Mouse (Mus musculus) limb, embryonic 14.5 days (tissue): ENCODE results near the gene Majin. TPM values are rescaled to one million over a fixed set of nuclear protein-coding genes. Genes with fewer than 3 reads are reported as not detected.

Source experiments
- ATAC-seq: fragments of 200-750 bp; cut with Nextera tagmentation; 2 replicates; pipeline ENCODE4 v1.8.0; 2017; ENCODE audit warnings: low read depth, moderate number of reproducible peaks, moderate TSS enrichment; ENCODE audit not compliant: low FRiP score
- DNase-seq: peaks from one replicate; pipeline ENCODE4 v3.0.0-alpha.2; 2015; ENCODE audit warnings: low spot score
- H3K27ac ChIP-seq: fragments of 300-500 bp; sonication (generic); replicated peaks from 2 replicates; pipeline ENCODE4 v1.5.1; 2014; ENCODE audit warnings: low read depth, mild to moderate bottlenecking, low read length, moderate library complexity, mixed read lengths
- H3K27me3 ChIP-seq: fragments of 300-500 bp; sonication (generic); 2 replicates; pipeline ENCODE4 v1.6.1; 2014; ENCODE audit warnings: low read length, mixed read lengths; ENCODE audit not compliant: control insufficient read depth, insufficient read depth
- H3K36me3 ChIP-seq: fragments of 300-500 bp; sonication (generic); 2 replicates; pipeline ENCODE4 v1.6.1; 2014; ENCODE audit warnings: mild to moderate bottlenecking, low read length, moderate library complexity, mixed read lengths; ENCODE audit not compliant: control insufficient read depth, insufficient read depth
- H3K4me1 ChIP-seq: fragments of 300-500 bp; sonication (generic); 2 replicates; pipeline ENCODE4 v1.6.1; 2014; ENCODE audit warnings: antibody characterized with exemption, low read length, mixed read lengths; ENCODE audit not compliant: control insufficient read depth, insufficient read depth
- H3K4me2 ChIP-seq: fragments of 300-500 bp; sonication (generic); replicated peaks from 2 replicates; pipeline ENCODE4 v1.6.1; 2014; ENCODE audit warnings: low read depth, mild to moderate bottlenecking, low read length, moderate library complexity; ENCODE audit not compliant: severe bottlenecking
- H3K4me3 ChIP-seq: fragments of 300-500 bp; sonication (generic); replicated peaks from 2 replicates; pipeline ENCODE4 v1.5.1; 2014; ENCODE audit warnings: low read length
- H3K9ac ChIP-seq: fragments of 300-500 bp; sonication (generic); 2 replicates; pipeline ENCODE4 v1.6.1; 2014; ENCODE audit warnings: mild to moderate bottlenecking, low read depth, low read length, moderate library complexity; ENCODE audit not compliant: severe bottlenecking
- H3K9me3 ChIP-seq: fragments of 300-500 bp; sonication (generic); 2 replicates; pipeline ENCODE4 v1.6.1; 2016; ENCODE audit warnings: low read length; ENCODE audit not compliant: control insufficient read depth
- POLR2A ChIP-seq: fragments of 200-500 bp; IDR thresholded peaks from 2 replicates; pipeline ENCODE4 v1.8.0; 2012; ENCODE audit warnings: inconsistent platforms, mild to moderate bottlenecking, moderate library complexity, borderline replicate concordance; ENCODE audit not compliant: insufficient read depth, insufficient read length; ENCODE audit errors: extremely low read depth
- WGBS: fragments of 180-500 bp; shearing (Covaris S2); extraction: QIAGEN DNeasy Blood & Tissue Kit; methylation state at CpG from one replicate; pipeline ENCODE4 v1.1.7; 2014; 5-methylcytosine and 5-hydroxymethylcytosine counted together
- polyA plus RNA-seq, 2 experiments: library from polyadenylated mRNA; depleted of rRNA in 1 of 2; stranded (reverse) in 1 of 2; unstranded in 1 of 2; fragments of >200 nt; fragmentation: Nextera tagmentation in 1 of 2; extraction: Ambion mirVana in 1 of 2; gene quantifications; 2 replicates each; pipeline versions ENCODE4 v1.2.1 to v1.2.3; 2012 to 2014

The Majin gene
- polyA plus RNA-seq, 2 experiments: 0.05 TPM; not detected in 1

DNA sequence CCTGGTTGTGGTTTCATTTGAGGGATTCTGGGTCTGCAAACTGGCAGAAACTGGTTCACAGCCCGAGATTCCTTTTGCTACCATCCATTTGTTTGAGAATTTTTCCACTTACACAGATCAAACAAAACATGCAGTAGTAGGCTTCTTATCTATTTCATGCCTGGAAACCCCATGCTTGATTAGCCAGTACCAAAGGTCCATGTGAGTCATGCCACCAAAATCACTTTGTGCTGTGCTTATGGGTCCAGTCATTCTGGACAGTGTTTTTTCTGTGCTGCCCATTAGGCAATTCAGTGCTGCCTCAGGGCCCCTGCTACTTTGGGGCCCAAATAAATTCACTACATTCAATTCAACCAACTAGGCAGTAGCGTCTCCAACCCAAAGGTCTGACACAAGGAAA, 20.1 kb downstream of the Majin start:
- H3K4me1 ChIP-seq: no peaks in the 10 kb centered on the region
- DNase-seq: no peak
- 81% methylated on average over 2 of the region's 2 CpGs for WGBS
- TF ChIP-seq POLR2A: no peak
- H3K9me3 ChIP-seq: no peaks in the 10 kb centered on the region
- H3K27me3 ChIP-seq: no peaks in the 10 kb centered on the region
- H3K4me3 ChIP-seq: no peak overlapping the region
- H3K27ac ChIP-seq: no peak overlapping the region
- ATAC-seq: no peak
- H3K36me3 ChIP-seq: no peaks in the 10 kb centered on the region
- H3K4me2 ChIP-seq: no peak overlapping the region
- H3K9ac ChIP-seq: no peak overlapping the region

- Histone ChIP-seq H3K27ac (no peak overlapping the region), H3K4me2 (no peak overlapping the region), H3K4me3 (no peak overlapping the region), H3K4me1 (no peaks in the 10 kb centered on the region), H3K9me3 (no peaks in the 10 kb centered on the region), H3K36me3 (no peaks in the 10 kb centered on the region), H3K27me3 (no peaks in the 10 kb centered on the region), H3K9ac (no peak overlapping the region)
- TF ChIP-seq POLR2A: no peak
- 54% methylated on average over 5 of the region's 5 CpGs for WGBS
- ATAC-seq (no peak), DNase-seq (no peak)
Measured at GRCm38 (mm10) chr19:6206716-6207115, 22.5 kb downstream of the Majin start.

DNA sequence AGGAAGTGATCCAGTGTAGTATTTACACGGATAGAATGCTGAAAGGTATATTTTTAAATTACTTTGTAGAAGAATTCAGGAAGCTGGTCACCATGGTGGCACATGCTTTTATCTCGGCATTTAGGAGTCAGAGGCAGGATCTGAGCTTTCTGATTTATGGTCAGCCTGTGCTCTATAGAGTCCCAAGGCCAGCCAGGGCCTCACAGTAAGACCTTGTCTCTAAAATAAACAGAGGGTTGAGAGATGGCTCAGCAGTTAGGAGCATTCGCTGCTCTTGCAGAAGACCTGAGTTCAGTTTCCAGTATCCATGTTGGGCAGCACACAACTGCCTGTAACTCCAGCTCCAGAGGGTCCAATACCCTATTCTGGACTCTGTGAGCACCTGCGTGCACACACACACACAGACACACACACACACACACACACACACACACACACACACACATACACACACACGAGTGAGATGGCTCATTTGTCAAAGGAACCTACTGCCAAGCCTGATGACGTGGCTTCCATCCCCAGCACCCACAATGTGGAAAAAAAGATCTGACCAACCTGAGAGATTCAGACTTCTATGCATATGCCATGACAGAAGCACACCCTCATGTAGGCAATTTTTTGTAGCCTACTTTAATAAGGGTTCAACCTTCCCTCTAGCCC, 32.0 kb downstream of the Majin start:
- Histone ChIP-seq H3K9me3 (no peaks in the 10 kb centered on the region), H3K9ac (no peak overlapping the region), H3K36me3 (no peaks in the 10 kb centered on the region), H3K4me1 (no peaks in the 10 kb centered on the region), H3K27ac (no peak overlapping the region), H3K4me3 (no peak overlapping the region), H3K4me2 (no peak overlapping the region), H3K27me3 (no peaks in the 10 kb centered on the region)
- DNase-seq (no peak), ATAC-seq (no peak)
- WGBS: 65% methylated on average over 6 of the region's 6 CpGs
- no peak for TF ChIP-seq POLR2A

DNA sequence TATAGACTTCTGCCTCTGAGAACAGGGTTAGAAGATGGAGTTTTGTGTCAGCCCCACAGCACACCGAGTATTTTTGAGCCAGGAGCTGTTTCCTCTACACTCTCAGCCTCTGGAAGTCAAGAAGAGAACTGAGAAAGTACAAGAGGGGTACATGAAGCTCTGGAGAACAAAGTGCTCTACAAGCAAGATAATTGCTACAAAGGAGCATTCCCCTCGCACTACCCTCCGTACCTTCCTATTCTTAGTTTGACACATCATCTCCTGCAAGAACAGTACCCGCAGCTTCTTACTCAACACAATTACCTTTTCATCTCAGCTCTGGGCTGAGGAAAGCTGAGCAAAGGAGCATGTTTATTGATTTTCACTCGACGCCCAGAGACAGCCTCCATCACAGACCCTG, 34.4 kb downstream of the Majin start:
- H3K4me1 ChIP-seq: no peaks in the 10 kb centered on the region
- no peak for TF ChIP-seq POLR2A
- 75% methylated on average over 6 of the region's 6 CpGs for WGBS
- H3K27me3 ChIP-seq: no peaks in the 10 kb centered on the region
- H3K4me2 ChIP-seq: no peak overlapping the region
- no peak overlapping the region for H3K4me3 ChIP-seq
- H3K36me3 ChIP-seq: no peaks in the 10 kb centered on the region
- ATAC-seq (no peak), DNase-seq (no peak)
- H3K9me3 ChIP-seq: no peaks in the 10 kb centered on the region
- H3K9ac ChIP-seq: no peak overlapping the region
- no peak overlapping the region for H3K27ac ChIP-seq

GRCm38 (mm10) chr19:6226135-6226534, 41.9 kb downstream of the Majin start, which contains the start of gene Gpha2:
Gene Gpha2, plus strand, starts transcription at chr19:6226380.
- Histone ChIP-seq H3K27me3 (no peaks in the 10 kb centered on the region), H3K9ac (no peak within 1 kb of the TSS), H3K4me2 (no peak within 1 kb of the TSS), H3K4me3 (no peak within 1 kb of the TSS), H3K9me3 (no peaks in the 10 kb centered on the region), H3K27ac (no peak within 1 kb of the TSS), H3K4me1 (no peaks in the 10 kb centered on the region), H3K36me3 (peaks cover 38% of the 10 kb centered on the region)
- DNase-seq (peak; percentile 56), ATAC-seq (peak; percentile 58; the same call in 1 of the 2 replicates)
- 11% methylated on average over 2 of the region's 2 CpGs for WGBS
- no peak for TF ChIP-seq POLR2A
